Mouse (Mus musculus): ENCODE data around the gene Hist1h2ao.
"Not testable (repeated sequence)": the region's sequence is repeated elsewhere in the genome, so short reads cannot be mapped to it uniquely, and the experiment has no call there.

The Hist1h2ao gene

GRCm38 (mm10) chr13:21810073-21810472, at the start of gene Hist1h2ao, which contains the start of gene Hist1h2bq:
Gene Hist1h2ao (plus strand): TSS chr13:21810465.
Gene Hist1h2bq (minus strand): TSS chr13:21810197.
- not testable (repeated sequence) for DNase-seq (ENCODE audit: low spot score)

GRCm38 (mm10) chr13:21778814-21779766, 31.2 kb upstream of the Hist1h2ao start:
- DNase-seq (ENCODE audit: low spot score), result peak; percentile 74

- no peak for DNase-seq (ENCODE audit: low spot score)
These were observed 30.2 kb upstream of the Hist1h2ao start, which contains the start of gene Hist1h1b for GRCm38 (mm10) chr13:21779767-21780731. Gene Hist1h1b (minus strand): TSS chr13:21780625.

GRCm38 (mm10) chr13:21781021-21781555, 29.2 kb upstream of the Hist1h2ao start:
- no peak for DNase-seq (ENCODE audit: low spot score)

- no peak for DNase-seq (ENCODE audit: low spot score)
These were observed 28.6 kb upstream of the Hist1h2ao start for GRCm38 (mm10) chr13:21781639-21782038.

- DNase-seq (ENCODE audit: low spot score), result not testable (repeated sequence)
These were observed 27.7 kb upstream of the Hist1h2ao start for GRCm38 (mm10) chr13:21782361-21783254.

- peak; percentile 89 for DNase-seq (ENCODE audit: low spot score)
These were observed 27.0 kb upstream of the Hist1h2ao start, which contains the start of gene Hist1h3i for GRCm38 (mm10) chr13:21783255-21783617. Gene Hist1h3i (minus strand): TSS chr13:21783370.

- DNase-seq (ENCODE audit: low spot score), result no peak
These were observed 26.5 kb upstream of the Hist1h2ao start for GRCm38 (mm10) chr13:21783734-21784161.

- DNase-seq (ENCODE audit: low spot score), result no peak
These were observed 26.0 kb upstream of the Hist1h2ao start for GRCm38 (mm10) chr13:21784311-21784710.

GRCm38 (mm10) chr13:21786189-21786898, 23.9 kb upstream of the Hist1h2ao start:
- no peak for DNase-seq (ENCODE audit: low spot score)

- peak; percentile 98 for DNase-seq (ENCODE audit: low spot score)
These were observed 23.2 kb upstream of the Hist1h2ao start, which contains the start of the genes Hist1h2an and Hist1h2bp for GRCm38 (mm10) chr13:21786899-21787629. Gene Hist1h2an (minus strand): TSS chr13:21787218. Gene Hist1h2bp (plus strand): TSS chr13:21787461.

GRCm38 (mm10) chr13:21787760-21788593, 22.3 kb upstream of the Hist1h2ao start:
- no peak for DNase-seq (ENCODE audit: low spot score)

- DNase-seq (ENCODE audit: low spot score), result no peak
These were observed 20.3 kb upstream of the Hist1h2ao start for GRCm38 (mm10) chr13:21789925-21790324.

- no peak for DNase-seq (ENCODE audit: low spot score)
These were observed 19.5 kb upstream of the Hist1h2ao start for GRCm38 (mm10) chr13:21790601-21791283.

- no peak for DNase-seq (ENCODE audit: low spot score)
These were observed 14.7 kb upstream of the Hist1h2ao start for GRCm38 (mm10) chr13:21795584-21795983.

- not testable (repeated sequence) for DNase-seq (ENCODE audit: low spot score)
These were observed 13.1 kb upstream of the Hist1h2ao start for GRCm38 (mm10) chr13:21797163-21797562.

GRCm38 (mm10) chr13:21803058-21803457, 7.2 kb upstream of the Hist1h2ao start:
- not testable (repeated sequence) for DNase-seq (ENCODE audit: low spot score)

GRCm38 (mm10) chr13:21811074-21811473, 809 bp downstream of the Hist1h2ao start:
- DNase-seq (ENCODE audit: low spot score), result not testable (repeated sequence)

All from layer of hippocampus, adult 9-10 months (tissue).